Mouse (Mus musculus): ENCODE results near the gene Dvl1. TPM values are rescaled to one million over a fixed set of nuclear protein-coding genes. Genes with fewer than 3 reads are reported as not detected.

Dvl1 gene
- total and polyA plus RNA-seq, 3 experiments: 56.8 to 60.3 TPM; not detected in 1

GRCm38 (mm10) chr4:155863001-155863400, 15.8 kb downstream of the Dvl1 start, which contains the start of gene Tas1r3:
Gene Tas1r3 (minus strand): TSS chr4:155863362.
- Histone ChIP-seq H3K9ac (ENCODE audit: control insufficient read depth, low read depth, low read length, poor library complexity, severe bottlenecking) (no peak within 1 kb of the TSS), H3K27ac (ENCODE audit: control insufficient read depth, low read depth, low read length) (no peak within 1 kb of the TSS), H3K9me3 (replicated peaks; ENCODE audit: insufficient read depth, low read length) (no peaks in the 10 kb centered on the region), H3K79me2 (ENCODE audit: control insufficient read depth, insufficient read depth, low read length, poor library complexity) (no peaks in the 10 kb centered on the region), H3K4me1 (ENCODE audit: control insufficient read depth in 1 of 2, insufficient read depth in 2 of 2, low read length in 2 of 2) (peaks cover 3% of the 10 kb centered on the region in 2 experiments; a peak in 2 of 4 replicates), H3K4me3 (ENCODE audit: control insufficient read depth in 1 of 2, insufficient read depth in 1 of 2, low read depth in 2 of 2, low read length in 2 of 2) (no peak within 1 kb of the TSS), H3K27me3 (ENCODE audit: control insufficient read depth in 1 of 2, insufficient read depth in 2 of 2, low read length in 2 of 2) (no peaks in the 10 kb centered on the region), H3K36me3 (ENCODE audit: control insufficient read depth in 1 of 2, insufficient read depth in 2 of 2, low read length in 2 of 2) (no peaks in the 10 kb centered on the region; a peak in 1 of 4 replicates)
- TF ChIP-seq JUND (IDR thresholded peaks at IDR 0.05; ENCODE audit: low read depth, low read length) (no peak), ETS1 (IDR thresholded peaks at IDR 0.05; ENCODE audit: low read depth, low read length) (no peak), BHLHE40 (IDR thresholded peaks at IDR 0.05; ENCODE audit: borderline replicate concordance, low read depth, low read length) (no peak), MXI1 (IDR thresholded peaks at IDR 0.05; ENCODE audit: low read depth, low read length) (no peak), ZC3H11A (IDR thresholded peaks at IDR 0.05; ENCODE audit: low read depth, low read length) (no peak), MAZ (IDR thresholded peaks at IDR 0.05; ENCODE audit: low read depth, low read length) (no peak), USF1 (IDR thresholded peaks at IDR 0.05; ENCODE audit: low read depth, low read length) (no peak), MEF2A (IDR thresholded peaks at IDR 0.05; ENCODE audit: extremely low read depth, insufficient replicate concordance, low read depth, low read length, poor library complexity, severe bottlenecking) (no peak), MYB (IDR thresholded peaks at IDR 0.05; ENCODE audit: low read depth, low read length) (no peak), GATA1 (IDR thresholded peaks at IDR 0.05; ENCODE audit: low read depth, low read length) (no peak), EP300 (IDR thresholded peaks at IDR 0.05; ENCODE audit: low read depth in 1 of 2, low read length in 2 of 2) (no peak), HCFC1 (IDR thresholded peaks at IDR 0.05; ENCODE audit: low read depth, low read length) (no peak), SIN3A (IDR thresholded peaks at IDR 0.05; ENCODE audit: low read length) (no peak), RAD21 (IDR thresholded peaks at IDR 0.05; ENCODE audit: low read depth, low read length) (no peak), TBP (IDR thresholded peaks at IDR 0.05; ENCODE audit: low read depth, low read length) (no peak), GABPA (IDR thresholded peaks at IDR 0.05; ENCODE audit: low read depth, low read length) (no peak), ZNF384 (IDR thresholded peaks at IDR 0.05; ENCODE audit: low read depth, low read length) (no peak), CHD1 (IDR thresholded peaks at IDR 0.05; ENCODE audit: low read depth, low read length) (no peak)
- no peak for DNase-seq (ENCODE audit: low read depth, low spot score)

DNA sequence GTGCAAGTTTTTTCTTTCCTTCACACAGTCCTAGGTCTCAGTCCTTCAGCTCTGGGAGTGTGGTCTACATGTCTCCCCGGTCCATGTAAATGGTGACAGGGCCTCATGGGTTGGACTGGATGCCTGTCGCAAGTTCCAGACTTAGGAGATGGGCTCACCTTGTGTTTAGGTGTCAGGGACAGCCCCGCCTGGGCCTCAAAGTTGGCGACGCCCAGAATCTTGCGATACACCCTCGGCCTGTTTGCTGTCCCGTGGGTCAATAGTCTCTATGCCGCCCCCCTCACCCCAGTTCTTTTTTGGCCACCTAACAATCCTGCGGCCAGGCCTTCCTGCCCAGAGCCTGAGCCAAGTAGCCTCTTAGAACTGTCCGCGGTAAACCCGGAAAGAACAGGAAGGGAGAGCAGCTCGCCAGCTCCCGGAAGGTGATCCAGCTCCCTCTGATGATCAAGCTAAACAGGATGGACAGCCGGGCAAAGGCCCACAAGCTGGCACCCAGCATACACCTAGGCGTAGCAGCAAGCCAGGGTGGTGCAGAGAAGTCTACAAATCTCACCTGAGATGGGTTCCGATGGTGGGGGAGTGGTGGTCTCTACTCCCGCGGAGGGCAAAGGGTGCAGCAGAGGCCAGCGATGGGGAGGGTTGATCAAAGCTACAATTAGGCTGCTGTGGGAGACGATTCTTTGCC, 21.6 kb downstream of the Dvl1 start:
- H3K36me3 ChIP-seq (ENCODE audit: control insufficient read depth in 1 of 2, insufficient read depth in 2 of 2, low read length in 2 of 2): peaks cover 0 to 9% of the 10 kb centered on the region in 2 experiments
- DNase-seq (ENCODE audit: low read depth, low spot score): no peak
- H3K4me3 ChIP-seq (ENCODE audit: control insufficient read depth in 1 of 2, insufficient read depth in 1 of 2, low read depth in 2 of 2, low read length in 2 of 2): peak overlapping the region; percentile 87 to 89
- peak overlapping the region; percentile 15; the same call in 1 of the 2 replicates for H3K27ac ChIP-seq (ENCODE audit: control insufficient read depth, low read depth, low read length)
- peaks cover 4 to 12% of the 10 kb centered on the region in 2 experiments for H3K4me1 ChIP-seq (ENCODE audit: control insufficient read depth in 1 of 2, insufficient read depth in 2 of 2, low read length in 2 of 2)
- no peaks in the 10 kb centered on the region for H3K27me3 ChIP-seq (ENCODE audit: control insufficient read depth in 1 of 2, insufficient read depth in 2 of 2, low read length in 2 of 2)
- peak overlapping the region; percentile 79 for H3K9ac ChIP-seq (ENCODE audit: control insufficient read depth, low read depth, low read length, poor library complexity, severe bottlenecking)
- no peaks in the 10 kb centered on the region for H3K9me3 ChIP-seq (replicated peaks; ENCODE audit: insufficient read depth, low read length)
- H3K79me2 ChIP-seq (ENCODE audit: control insufficient read depth, insufficient read depth, low read length, poor library complexity): peaks cover 27% of the 10 kb centered on the region
- no peak for TF ChIP-seq USF1 (IDR thresholded peaks at IDR 0.05; ENCODE audit: low read depth, low read length)
- no peak for TF ChIP-seq MXI1 (IDR thresholded peaks at IDR 0.05; ENCODE audit: low read depth, low read length)
- TF ChIP-seq ZMIZ1 (IDR thresholded peaks at IDR 0.05; ENCODE audit: low read depth, low read length): no peak
- no peak for TF ChIP-seq TBP (IDR thresholded peaks at IDR 0.05; ENCODE audit: low read depth, low read length)
- no peak for TF ChIP-seq SMC3 (IDR thresholded peaks at IDR 0.05; ENCODE audit: low read depth, low read length)
- no peak for TF ChIP-seq BHLHE40 (IDR thresholded peaks at IDR 0.05; ENCODE audit: borderline replicate concordance, low read depth, low read length)
- no peak for TF ChIP-seq MEF2A (IDR thresholded peaks at IDR 0.05; ENCODE audit: extremely low read depth, insufficient replicate concordance, low read depth, low read length, poor library complexity, severe bottlenecking)
- TF ChIP-seq NELFE (IDR thresholded peaks at IDR 0.05; ENCODE audit: low read depth, low read length): no peak
- TF ChIP-seq SIN3A (IDR thresholded peaks at IDR 0.05; ENCODE audit: low read length): no peak; the same call in 1 of the 2 replicates
- no peak for TF ChIP-seq ELF1 (IDR thresholded peaks at IDR 0.05; ENCODE audit: low read depth, low read length)
- TF ChIP-seq USF2 (IDR thresholded peaks at IDR 0.05; ENCODE audit: borderline replicate concordance in 1 of 2, insufficient read depth in 1 of 2, low read depth in 1 of 2, low read length in 2 of 2): no peak
- no peak for TF ChIP-seq RAD21 (IDR thresholded peaks at IDR 0.05; ENCODE audit: low read depth, low read length)
- TF ChIP-seq POLR2AphosphoS2 (IDR thresholded peaks at IDR 0.05; ENCODE audit: low read length): no peak
- no peak for TF ChIP-seq POLR2A (IDR thresholded peaks at IDR 0.05; ENCODE audit: control insufficient read depth in 1 of 2, insufficient read depth in 1 of 2, low read depth in 1 of 2, low read length in 2 of 2, poor library complexity in 1 of 2)
- no peak for TF ChIP-seq CHD1 (IDR thresholded peaks at IDR 0.05; ENCODE audit: low read depth, low read length)

All from MEL (cell line).